8 mouse cellular contexts compared by ENCODE assay signal in genomic region chr6:31399206-31399549, GRCm38 (mm10). TPM values are rescaled to one million over a fixed set of nuclear protein-coding genes. Genes with fewer than 3 reads are reported as not detected.
DNase-seq lines count a peak whose midpoint lies in the region; ATAC-seq and TF ChIP-seq lines count a peak whose summit lies in the region.

No protein-coding gene starts in this region.

- TF ChIP-seq CTCF in bone marrow, adult 2 months (IDR thresholded peaks at IDR 0.05; ENCODE audit: control insufficient read depth, insufficient read depth, low read length) = no peak

- ATAC-seq in heart, embryonic 15.5 days (replicated peaks; ENCODE audit: insufficient number of reproducible peaks, insufficient read depth, low FRiP score, low read depth) = peak; percentile 58
- peak; percentile 79 for ATAC-seq in hindbrain, embryonic 12.5 days (ENCODE audit: low FRiP score)
- ATAC-seq in megakaryocyte-erythroid progenitor cell, adult 5-6 weeks (replicated peaks; ENCODE audit: low FRiP score, low TSS enrichment, poor library complexity, severe bottlenecking) = no peak

- no peaks in the 10 kb centered on the region for H3K9me3 ChIP-seq in heart, embryonic 15.5 days (replicated peaks)
- no peaks in the 10 kb centered on the region for H3K9me3 ChIP-seq in hindbrain, embryonic 12.5 days (replicated peaks)

- no peaks in the 10 kb centered on the region for H3K36me3 ChIP-seq in heart, embryonic 15.5 days
- H3K36me3 ChIP-seq in hindbrain, embryonic 12.5 days = no peaks in the 10 kb centered on the region
- H3K36me3 ChIP-seq in macrophage (ENCODE audit: inconsistent target) = no peaks in the 10 kb centered on the region

- H3K9ac ChIP-seq in heart, embryonic 15.5 days = peak overlapping the region; percentile 99
- peak overlapping the region; percentile 99 for H3K9ac ChIP-seq in hindbrain, embryonic 12.5 days

- WGBS in heart, embryonic 15.5 days = under 1% methylated on average over 28 of the region's 28 CpGs
- WGBS in bone marrow, adult 2 months = under 1% methylated on average over 28 of the region's 28 CpGs
- under 1% methylated on average over 28 of the region's 28 CpGs for WGBS in hindbrain, embryonic 12.5 days
- WGBS in macrophage (ENCODE audit: missing documents) = 0% methylated on average over 28 of the region's 28 CpGs

- DNase-seq in heart, postnatal 14 days = no peak
- DNase-seq in layer of hippocampus, postnatal 10 days (ENCODE audit: low spot score in 2 of 2) = no peak
- DNase-seq in frontal cortex, postnatal 25 days (ENCODE audit: low spot score in 2 of 2) = no peak

- H3K27ac ChIP-seq in heart, embryonic 15.5 days = peak overlapping the region; percentile 96
- peak overlapping the region; percentile 93 for H3K27ac ChIP-seq in bone marrow, adult 2 months (ENCODE audit: control insufficient read depth, insufficient read depth, low read depth, low read length, poor library complexity)
- H3K27ac ChIP-seq in hindbrain, embryonic 12.5 days = peak overlapping the region; percentile 96
- peak overlapping the region; percentile 46 for H3K27ac ChIP-seq in macrophage

- no peaks in the 10 kb centered on the region for H3K27me3 ChIP-seq in heart, embryonic 15.5 days
- H3K27me3 ChIP-seq in hindbrain, embryonic 12.5 days = no peaks in the 10 kb centered on the region

- peaks cover 51% of the 10 kb centered on the region for H3K79me2 ChIP-seq in macrophage (ENCODE audit: inconsistent target)

- no peak for TF ChIP-seq POLR2A in bone marrow, adult 2 months (IDR thresholded peaks at IDR 0.05; ENCODE audit: borderline replicate concordance, control insufficient read depth, low read depth, low read length)

- peak overlapping the region; percentile 92 for H3K4me3 ChIP-seq in heart, embryonic 15.5 days
- H3K4me3 ChIP-seq in bone marrow, adult 2 months (replicated peaks; ENCODE audit: control insufficient read depth, low read depth, low read length) = peak overlapping the region; percentile 88
- H3K4me3 ChIP-seq in hindbrain, embryonic 12.5 days = peak overlapping the region; percentile 97
- peak overlapping the region; percentile 70 for H3K4me3 ChIP-seq in macrophage (ENCODE audit: inconsistent target)

- peaks cover 31% of the 10 kb centered on the region for H3K4me1 ChIP-seq in heart, embryonic 15.5 days (replicated peaks)
- peaks cover 4% of the 10 kb centered on the region for H3K4me1 ChIP-seq in bone marrow, adult 2 months (ENCODE audit: control insufficient read depth, insufficient read depth, low read length)
- peaks cover 29% of the 10 kb centered on the region for H3K4me1 ChIP-seq in hindbrain, embryonic 12.5 days

- intact Hi-C loops in heart, postnatal 14 days (cut with DNase I) = loop anchor here (5.0 kb wide), 3 partner anchors 82 to 207 kb away; no protein-coding TSS in a partner anchor

- H3K4me2 ChIP-seq in heart, embryonic 15.5 days = peak overlapping the region; percentile 84
- H3K4me2 ChIP-seq in hindbrain, embryonic 12.5 days (replicated peaks) = peak overlapping the region; percentile 92

RNA-seq across cellular contexts. Expression of gene Mkln1, which starts 0.6 kb away (rescaled TPM):
- polyA plus RNA-seq in heart, embryonic 15.5 days (2015; fragmentation: Nextera tagmentation; extraction: Ambion mirVana) = 190 and 194 TPM in 2 replicates
- total RNA-seq in heart, postnatal 14 days (2021) = 100 to 1,000 TPM; 180 to 188 TPM
- 50.7 and 96.3 TPM in 2 replicates for polyA plus RNA-seq in bone marrow, adult 2 months (2011; ENCODE audit: insufficient read depth, insufficient read length, low replicate concordance, missing spikeins)
- polyA plus RNA-seq in hindbrain, embryonic 12.5 days (2016; fragmentation: Nextera tagmentation; extraction: Ambion mirVana) = 182 and 195 TPM in 2 replicates
- 100 to 1,000 TPM; 335 to 512 (median 411) TPM for total RNA-seq in macrophage (2018; cell fraction: chromatin; rRNA removed)
- 100 to 1,000 TPM; 119 to 166 (median 144) TPM for total RNA-seq in macrophage (2018; cell fraction: cytosol; rRNA removed)
- total RNA-seq in macrophage (2018; cell fraction: nucleus; rRNA removed) = 100 to 1,000 TPM; 119 to 314 (median 195) TPM
- polyA plus RNA-seq in macrophage (2018) = 118 to 145 TPM (median 136 TPM) in 3 replicates
- total RNA-seq in layer of hippocampus, postnatal 10 days (2021) = 100 to 1,000 TPM; 119 to 127 TPM
- total RNA-seq in megakaryocyte-erythroid progenitor cell, adult 5-6 weeks (2014; fragmentation: Nextera tagmentation) = 130 and 141 TPM in 2 replicates
- total RNA-seq in megakaryocyte-erythroid progenitor cell, adult 5-6 weeks (2017) = 186 and 215 TPM in 2 replicates

Comparison
In these comparisons a context has a peak if more than half of its experiments do, and no peak if none do; other contexts are left out.
1. H3K27ac ChIP-seq: peak in every context shown above with its lines; median percentile 96 in heart, embryonic 15.5 days; 96 in hindbrain, embryonic 12.5 days; 93 in bone marrow, adult 2 months; 46 in macrophage.